Mouse (Mus musculus) cerebellum, adult 2 months (tissue): Measurements from ENCODE around the gene Mthfd1. TPM values are rescaled to one million over a fixed set of nuclear protein-coding genes. Genes with fewer than 3 reads are reported as not detected.

Source experiments
- DNase-seq, 2 experiments: peaks; one replicate each; pipeline ENCODE4 v3.0.0; 2021
- H3K27ac ChIP-seq: fragments of 200-500 bp; 2 replicates; pipeline ENCODE4 v1.5.1; 2012; ENCODE audit warnings: low read length, control low read depth, inconsistent platforms; ENCODE audit not compliant: insufficient read depth
- H3K27me3 ChIP-seq: fragments of 200-500 bp; 2 replicates; pipeline ENCODE4 v1.6.1; 2012; ENCODE audit warnings: inconsistent platforms, mild to moderate bottlenecking, low read length, moderate library complexity; ENCODE audit not compliant: control insufficient read depth, insufficient read depth
- H3K4me1 ChIP-seq: fragments of 200-500 bp; 2 replicates; pipeline ENCODE4 v1.6.1; 2011; ENCODE audit warnings: low read length; ENCODE audit not compliant: control insufficient read depth, insufficient read depth
- H3K4me3 ChIP-seq: fragments of 200-500 bp; replicated peaks from 2 replicates; pipeline ENCODE3; 2011; ENCODE audit warnings: mild to moderate bottlenecking, low read depth, low read length, control low read depth; ENCODE audit not compliant: insufficient read depth
- CTCF ChIP-seq: fragments of 200-500 bp; IDR thresholded peaks from 2 replicates; pipeline ENCODE4 v1.5.1; 2011; ENCODE audit warnings: low read depth, mild to moderate bottlenecking, control low read depth, low read length, moderate library complexity, borderline replicate concordance; ENCODE audit not compliant: insufficient read depth
- POLR2A ChIP-seq: fragments of 200-500 bp; IDR thresholded peaks from 2 replicates; pipeline ENCODE4 v1.6.1; 2011; ENCODE audit warnings: low read length, control low read depth, borderline replicate concordance; ENCODE audit not compliant: insufficient read depth
- WGBS: fragments of 180-500 bp; shearing (Covaris S2); methylation state at CpG from one replicate; pipeline ENCODE4 v1.1.7; 2018; 5-methylcytosine and 5-hydroxymethylcytosine counted together
- polyA plus RNA-seq: library from polyadenylated mRNA; depleted of rRNA; stranded (reverse); fragments of >200 nt; gene quantifications from 2 replicates; pipeline ENCODE4 v1.2.3, GENCODE M21; 2012

The Mthfd1 gene
- polyA plus RNA-seq, 1 experiment: 44.4 TPM

DNA sequence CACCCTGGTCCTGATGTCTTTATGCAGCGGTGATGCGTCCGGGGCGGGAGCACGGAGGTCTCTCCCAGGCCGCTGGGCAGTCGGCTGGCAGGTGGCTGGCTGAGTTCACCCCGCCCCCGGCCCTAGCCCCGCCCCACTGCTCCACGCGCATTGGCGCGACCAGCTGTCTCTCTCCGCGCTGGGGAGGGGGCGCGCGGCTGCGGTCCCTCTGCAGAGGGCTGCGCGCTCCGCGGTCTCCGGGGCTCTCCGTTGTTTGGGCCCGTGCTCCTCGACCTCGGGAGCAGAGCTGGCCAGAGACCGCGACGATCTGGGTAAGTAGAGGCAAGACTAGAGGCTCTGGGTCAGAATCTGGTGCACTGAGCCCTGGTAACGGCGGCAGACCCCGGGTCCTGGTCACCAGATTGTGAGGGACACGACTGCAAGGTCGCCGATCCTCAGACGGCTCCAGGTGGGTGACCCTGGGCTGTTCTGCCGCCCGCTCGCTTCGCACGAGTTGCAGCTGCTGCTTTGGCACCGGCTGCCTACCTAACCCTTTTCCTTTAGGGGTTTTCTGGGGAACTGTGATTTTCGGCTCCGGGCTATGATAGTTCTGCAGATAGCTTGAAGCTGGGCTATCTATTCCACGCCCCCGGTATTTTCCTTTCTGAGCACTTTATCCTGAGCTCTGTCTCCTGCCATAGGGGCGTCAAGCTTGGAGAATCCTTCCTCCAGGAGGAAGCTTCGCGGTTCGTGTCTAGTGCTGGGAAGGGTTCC lies 69.8 kb downstream of the Mthfd1 start, which contains the start of gene Akap5:
Gene Akap5, plus strand, starts transcription at position 213 of the 753 bp plus-strand sequence.
- WGBS: 1% methylated on average over 53 of the region's 53 CpGs

DNA sequence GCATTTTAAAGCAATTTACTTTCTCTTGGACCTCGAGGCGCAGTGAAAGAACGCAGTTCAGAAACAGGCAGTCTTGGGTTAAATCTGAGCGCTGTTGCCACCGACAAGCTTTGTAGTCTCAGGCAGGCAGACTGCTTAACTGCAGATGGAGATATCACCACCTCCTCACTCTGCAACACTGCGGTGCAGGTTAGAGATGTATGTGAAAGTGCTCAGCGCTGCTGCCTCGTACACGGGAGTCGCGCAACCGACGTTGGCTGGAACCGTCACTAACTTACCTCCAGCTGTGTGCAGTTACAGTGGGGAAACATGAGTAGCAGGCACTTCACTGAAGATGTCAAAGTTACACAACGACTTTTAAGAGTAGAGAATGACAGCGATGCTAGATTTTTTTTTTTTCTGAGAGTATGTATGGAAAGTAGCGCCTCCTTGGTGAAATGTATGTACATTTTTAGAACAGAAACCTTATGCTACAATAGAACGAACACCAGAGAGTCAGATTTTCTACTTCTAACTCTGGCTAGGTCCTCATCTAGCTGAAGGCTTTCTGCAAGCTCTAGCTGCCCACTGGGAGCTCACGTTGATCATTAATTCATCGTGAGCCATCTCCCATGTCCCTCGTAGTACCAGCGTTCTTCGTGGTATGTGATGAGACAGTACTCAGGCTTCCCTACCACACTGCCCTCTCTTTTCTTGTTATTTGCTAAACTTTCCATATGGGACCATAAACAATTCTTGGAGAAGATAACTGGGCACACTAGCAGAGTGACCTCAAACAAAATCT lies 71.5 kb downstream of the Mthfd1 start:
- H3K4me1 ChIP-seq: no peaks in the 10 kb centered on the region
- TF ChIP-seq CTCF: no peak
- TF ChIP-seq POLR2A: no peak
- no peak overlapping the region for H3K27ac ChIP-seq
- no peak overlapping the region for H3K4me3 ChIP-seq
- H3K27me3 ChIP-seq: no peaks in the 10 kb centered on the region
- WGBS: 89% methylated on average over 23 of the region's 23 CpGs
- no peak for DNase-seq

More for the DNA sequence above, 69.8 kb downstream of the Mthfd1 start, which contains the start of gene Akap5:
- peak; percentile 50 to 57 for DNase-seq
- Histone ChIP-seq H3K27me3 (no peaks in the 10 kb centered on the region), H3K4me1 (no peaks in the 10 kb centered on the region), H3K27ac (no peak within 1 kb of the TSS), H3K4me3 (peak within 1 kb of the TSS; percentile 75)
- no peak for TF ChIP-seq CTCF
- TF ChIP-seq POLR2A: no peak

DNA sequence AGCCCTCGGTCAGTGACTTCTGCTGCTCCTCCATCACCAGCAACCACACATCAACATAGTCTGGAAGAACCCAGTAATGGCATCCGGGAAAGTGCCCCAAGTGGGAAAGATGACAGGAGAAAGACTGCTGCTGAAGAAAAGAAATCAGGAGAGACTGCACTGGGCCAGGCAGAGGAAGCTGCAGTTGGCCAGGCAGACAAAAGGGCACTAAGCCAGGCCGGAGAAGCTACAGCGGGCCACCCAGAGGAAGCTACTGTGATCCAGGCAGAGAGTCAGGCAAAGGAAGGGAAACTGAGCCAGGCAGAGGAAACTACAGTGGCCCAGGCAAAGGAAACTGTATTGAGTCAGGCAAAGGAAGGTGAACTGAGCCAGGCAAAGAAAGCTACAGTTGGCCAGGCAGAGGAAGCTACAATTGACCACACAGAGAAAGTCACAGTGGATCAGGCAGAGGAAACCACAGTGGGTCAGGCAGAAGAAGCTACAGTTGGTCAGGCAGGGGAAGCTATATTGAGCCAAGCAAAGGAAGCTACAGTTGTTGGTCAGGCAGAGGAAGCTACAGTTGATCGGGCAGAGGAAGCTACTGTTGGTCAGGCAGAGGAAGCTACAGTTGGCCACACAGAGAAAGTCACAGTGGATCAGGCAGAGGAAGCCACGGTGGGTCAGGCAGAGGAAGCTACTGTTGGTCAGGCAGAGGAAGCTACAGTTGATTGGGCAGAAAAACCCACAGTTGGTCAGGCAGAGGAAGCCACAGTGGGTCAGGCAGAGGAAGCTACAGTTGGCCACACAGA lies 73.7 kb downstream of the Mthfd1 start:
- Histone ChIP-seq H3K4me1 (no peaks in the 10 kb centered on the region), H3K27me3 (no peaks in the 10 kb centered on the region), H3K4me3 (no peak overlapping the region), H3K27ac (no peak overlapping the region)
- 56% methylated on average over 6 of the region's 6 CpGs for WGBS
- TF ChIP-seq POLR2A (no peak), CTCF (no peak)
- no peak for DNase-seq

DNA sequence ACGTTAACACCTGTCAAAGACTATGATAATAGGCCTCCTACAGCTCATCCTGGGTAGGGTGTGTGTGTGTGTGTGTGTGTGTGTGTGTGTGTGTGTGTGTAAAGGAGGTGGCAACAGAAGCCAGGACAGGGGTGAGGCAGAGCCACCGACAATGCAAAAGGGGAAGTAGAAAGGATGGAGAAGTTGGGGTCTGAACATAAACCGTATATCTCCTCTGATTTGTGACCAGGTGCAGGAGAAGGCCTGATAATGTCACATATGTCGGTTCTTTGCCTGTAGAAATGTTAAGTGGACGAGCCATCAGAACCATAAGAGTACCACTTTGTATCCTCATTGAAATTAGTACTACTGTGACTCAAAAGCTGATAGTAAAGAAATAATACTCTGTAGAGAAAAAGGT lies 78.6 kb downstream of the Mthfd1 start:
- no peak for DNase-seq
- WGBS: 93% methylated on average over 5 of the region's 5 CpGs
- Histone ChIP-seq H3K4me1 (no peaks in the 10 kb centered on the region), H3K27ac (no peak overlapping the region), H3K4me3 (no peak overlapping the region), H3K27me3 (no peaks in the 10 kb centered on the region)
- TF ChIP-seq CTCF (no peak), POLR2A (no peak)

DNA sequence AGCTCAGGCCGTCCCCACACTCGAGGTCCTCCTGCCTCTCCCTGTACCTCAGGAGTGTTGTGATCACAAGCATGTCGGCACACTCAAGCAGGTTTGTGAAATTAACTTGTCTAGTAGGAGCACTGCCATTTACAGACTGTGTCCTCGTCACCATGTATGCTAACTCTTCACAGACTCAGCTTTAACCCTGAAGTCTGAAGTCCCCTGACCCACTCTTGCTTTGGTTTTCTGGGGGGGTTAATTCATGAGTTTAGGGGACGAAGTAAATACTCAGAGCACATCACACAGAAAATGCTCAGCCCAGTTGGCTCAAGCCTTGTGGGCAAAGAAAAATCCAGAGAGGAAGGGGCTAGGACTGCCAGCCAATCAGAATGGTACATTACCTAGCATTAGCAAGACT lies 80.5 kb downstream of the Mthfd1 start:
- no peaks in the 10 kb centered on the region for H3K27me3 ChIP-seq
- no peak overlapping the region for H3K4me3 ChIP-seq
- TF ChIP-seq POLR2A: no peak
- 84% methylated on average over 5 of the region's 5 CpGs for WGBS
- no peak for DNase-seq
- no peaks in the 10 kb centered on the region for H3K4me1 ChIP-seq
- H3K27ac ChIP-seq: no peak overlapping the region

DNA sequence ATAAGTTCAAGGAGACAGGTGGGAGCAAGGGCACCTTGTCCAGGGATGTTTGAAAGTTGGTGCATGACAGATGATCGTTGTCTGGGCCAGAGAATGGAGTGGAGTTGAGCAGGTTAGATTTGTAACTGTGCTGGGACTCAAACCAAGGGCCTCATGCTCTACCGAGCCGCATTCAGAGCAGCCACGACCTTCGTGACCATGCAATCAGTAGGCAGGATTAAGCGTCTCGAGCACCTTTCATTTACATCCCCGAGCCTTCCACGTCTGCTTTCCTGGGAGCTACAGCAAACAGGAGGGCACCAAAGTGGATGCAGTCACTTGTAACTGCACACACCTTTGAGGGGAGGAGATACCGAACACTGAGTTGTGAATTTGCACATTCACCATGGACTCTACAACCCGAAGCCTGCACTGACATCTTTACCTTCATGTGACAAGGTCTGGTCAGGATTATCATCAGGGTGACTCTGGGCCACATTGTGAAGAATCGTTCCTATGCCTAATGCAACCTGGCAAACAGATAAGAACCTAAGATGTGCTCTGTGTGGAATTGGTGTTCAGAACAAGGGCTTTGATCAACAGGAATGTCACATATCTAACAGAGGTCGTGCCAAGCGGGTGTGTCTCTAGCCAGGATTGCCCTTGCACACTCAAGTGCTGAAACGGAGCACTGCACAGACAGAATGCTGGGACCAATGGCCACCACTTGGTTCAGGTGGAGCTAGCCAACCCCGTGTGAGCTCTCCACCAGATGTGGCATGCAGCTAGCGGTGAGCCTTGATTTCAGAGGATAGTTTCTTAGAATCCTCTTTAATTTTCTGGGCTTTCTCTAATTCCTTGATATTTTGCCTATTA lies 81.2 kb downstream of the Mthfd1 start:
- Histone ChIP-seq H3K27ac (no peak overlapping the region), H3K4me1 (no peaks in the 10 kb centered on the region), H3K27me3 (no peaks in the 10 kb centered on the region), H3K4me3 (no peak overlapping the region)
- TF ChIP-seq POLR2A (no peak), CTCF (no peak)
- 85% methylated on average over 17 of the region's 17 CpGs for WGBS
- no peak for DNase-seq

DNA sequence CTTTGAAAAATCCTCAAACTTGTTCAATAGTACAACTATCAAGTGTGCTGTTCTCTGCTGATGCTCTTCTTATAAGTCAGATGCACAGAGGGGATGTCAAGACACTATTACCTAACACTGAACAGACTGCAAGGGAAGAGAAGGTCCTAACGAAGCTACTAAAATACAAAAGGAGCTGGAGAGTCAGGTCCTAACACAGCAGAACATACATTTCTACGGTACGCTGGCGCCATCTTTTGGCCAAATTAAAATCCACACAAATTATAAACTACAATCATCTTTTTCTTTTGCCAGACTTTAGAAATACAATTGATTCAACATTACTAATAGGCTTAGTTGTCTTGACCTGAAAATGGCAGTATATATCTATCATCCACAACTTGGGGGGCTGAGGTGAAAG lies 86.0 kb downstream of the Mthfd1 start:
- DNase-seq: peak; percentile 50 to 54
- Histone ChIP-seq H3K27me3 (no peaks in the 10 kb centered on the region), H3K4me1 (no peaks in the 10 kb centered on the region), H3K4me3 (no peak overlapping the region), H3K27ac (no peak overlapping the region)
- WGBS: 4% methylated on average over 4 of the region's 4 CpGs
- TF ChIP-seq POLR2A: no peak
- TF ChIP-seq CTCF: peak; percentile 47; the same call in 1 of the 2 replicates
